Mouse (Mus musculus) heart, postnatal 0 days (tissue): ENCODE data around the gene Stk33. TPM values are rescaled to one million over a fixed set of nuclear protein-coding genes. Genes with fewer than 3 reads are reported as not detected.

Source experiments
- ATAC-seq: fragments of 200-750 bp; cut with Nextera tagmentation; 2 replicates; pipeline ENCODE4 v1.8.0; 2017; ENCODE audit warnings: low read depth, moderate number of reproducible peaks, moderate library complexity; ENCODE audit not compliant: insufficient read depth
- DNase-seq: peaks from one replicate; pipeline ENCODE4 v3.0.0-alpha.2; 2016; ENCODE audit warnings: low spot score
- H3K27ac ChIP-seq: fragments of 300-500 bp; sonication (generic); 2 replicates; pipeline ENCODE4 v1.5.1; 2014; ENCODE audit warnings: low read depth, mild to moderate bottlenecking
- H3K27me3 ChIP-seq: fragments of 300-500 bp; sonication (generic); 2 replicates; pipeline ENCODE4 v1.6.1; 2014; ENCODE audit warnings: low read length, mixed read lengths; ENCODE audit not compliant: control insufficient read depth, insufficient read depth
- H3K36me3 ChIP-seq: fragments of 300-500 bp; sonication (generic); replicated peaks from 2 replicates; pipeline ENCODE4 v1.6.1; 2014; ENCODE audit warnings: low read length, mixed read lengths; ENCODE audit not compliant: control insufficient read depth, insufficient read depth
- H3K4me1 ChIP-seq: fragments of 300-500 bp; sonication (generic); 2 replicates; pipeline ENCODE4 v1.6.1; 2014; ENCODE audit warnings: antibody characterized with exemption; ENCODE audit not compliant: control insufficient read depth, insufficient read depth
- H3K4me2 ChIP-seq: fragments of 300-500 bp; sonication (generic); 2 replicates; pipeline ENCODE4 v1.6.1; 2014; ENCODE audit warnings: low read depth, mild to moderate bottlenecking, low read length, moderate library complexity
- H3K4me3 ChIP-seq: fragments of 300-500 bp; sonication (generic); 2 replicates; pipeline ENCODE4 v1.5.1; 2014; ENCODE audit warnings: low read depth, low read length
- H3K9ac ChIP-seq: fragments of 300-500 bp; sonication (generic); replicated peaks from 2 replicates; pipeline ENCODE4 v1.6.1; 2014; ENCODE audit warnings: low read depth, low read length, mixed read lengths
- H3K9me3 ChIP-seq: fragments of 300-500 bp; sonication (generic); replicated peaks from 2 replicates; pipeline ENCODE4 v1.6.1; 2016; ENCODE audit warnings: low read length; ENCODE audit not compliant: control insufficient read depth
- CTCF ChIP-seq: IDR thresholded peaks from 2 replicates; pipeline ENCODE4 v1.5.1; 2016; ENCODE audit warnings: antibody characterized with exemption, control low read depth, low read depth
- EP300 ChIP-seq: IDR thresholded peaks from 2 replicates; pipeline ENCODE4 v1.6.1; 2016; ENCODE audit warnings: antibody characterized with exemption, low read depth
- WGBS: fragments of 180-500 bp; shearing (Covaris S2); extraction: QIAGEN DNeasy Blood & Tissue Kit; methylation state at CpG from one replicate; pipeline ENCODE4 v1.1.7; 2014; 5-methylcytosine and 5-hydroxymethylcytosine counted together
- polyA plus RNA-seq: library from polyadenylated mRNA; unstranded; fragments of >200 nt; fragmentation: Nextera tagmentation; extraction: Ambion mirVana; gene quantifications from 2 replicates; pipeline ENCODE4 v1.2.1, GENCODE M21; 2015
- total RNA-seq: library from RNA; depleted of rRNA; stranded (reverse); fragments of >200 nt; gene quantifications from 2 replicates; pipeline ENCODE4 v1.2.3, GENCODE M21; 2014; ENCODE audit warnings: low replicate concordance

Gene Stk33
- total and polyA plus RNA-seq, 2 experiments from 2014 or later, result 0.22 TPM; not detected in 1

DNA sequence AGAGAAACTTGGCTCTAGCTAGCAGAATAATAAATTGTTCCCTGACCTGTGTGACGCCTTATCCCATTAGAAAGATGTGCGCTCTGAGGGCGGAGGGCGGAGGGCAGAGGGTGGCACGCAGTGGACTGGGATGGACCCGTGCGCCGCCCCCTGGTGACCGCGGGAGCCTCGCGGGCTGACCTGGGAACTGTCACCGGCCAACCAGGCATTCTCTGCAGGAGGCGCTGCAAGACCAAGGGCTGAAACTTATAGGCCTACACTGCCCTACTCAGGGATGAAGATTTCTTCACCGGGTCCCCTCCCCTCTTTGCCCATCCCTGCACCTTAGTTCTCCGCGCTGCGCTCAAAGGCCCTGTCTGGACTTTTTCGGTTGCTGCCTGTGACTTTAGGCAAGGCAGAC is 197.6 kb downstream of the Stk33 start:
- Histone ChIP-seq H3K4me1 (no peaks in the 10 kb centered on the region), H3K4me3 (no peak overlapping the region), H3K9me3 (no peaks in the 10 kb centered on the region), H3K4me2 (no peak overlapping the region), H3K27me3 (peaks cover 29% of the 10 kb centered on the region), H3K27ac (no peak overlapping the region), H3K9ac (no peak overlapping the region), H3K36me3 (no peaks in the 10 kb centered on the region)
- WGBS, result 12% methylated on average over 19 of the region's 19 CpGs
- peak; percentile 30 for TF ChIP-seq CTCF
- no peak for TF ChIP-seq EP300
- no peak for ATAC-seq
- no peak for DNase-seq

DNA sequence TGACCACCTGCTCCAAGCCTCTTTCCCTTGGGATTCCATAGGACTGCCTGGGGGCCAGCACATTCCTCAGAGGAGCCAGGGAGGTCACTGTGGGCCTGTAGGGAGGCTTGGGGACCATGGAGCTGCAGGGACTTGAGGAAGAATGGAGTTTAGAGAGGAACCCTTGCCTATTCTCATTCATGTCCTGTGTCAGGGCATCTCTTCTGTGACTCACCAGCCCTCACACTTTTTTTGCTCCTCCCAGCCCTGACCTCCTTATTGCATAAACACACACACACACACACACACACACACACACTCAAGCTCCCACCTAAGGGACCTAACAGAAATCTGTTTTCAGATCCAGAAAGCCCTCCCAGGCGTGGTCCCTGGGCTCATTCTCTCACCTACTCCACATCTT is 199.5 kb downstream of the Stk33 start:
- Histone ChIP-seq H3K9ac (no peak overlapping the region), H3K4me3 (no peak overlapping the region), H3K27me3 (peaks cover 25% of the 10 kb centered on the region; the same call in 1 of the 2 replicates), H3K27ac (no peak overlapping the region), H3K36me3 (no peaks in the 10 kb centered on the region), H3K9me3 (no peaks in the 10 kb centered on the region), H3K4me2 (no peak overlapping the region), H3K4me1 (no peaks in the 10 kb centered on the region)
- 61% methylated on average over 1 of the region's 1 CpGs for WGBS
- no peak for TF ChIP-seq CTCF
- TF ChIP-seq EP300, result no peak
- ATAC-seq (no peak), DNase-seq (no peak)

DNA sequence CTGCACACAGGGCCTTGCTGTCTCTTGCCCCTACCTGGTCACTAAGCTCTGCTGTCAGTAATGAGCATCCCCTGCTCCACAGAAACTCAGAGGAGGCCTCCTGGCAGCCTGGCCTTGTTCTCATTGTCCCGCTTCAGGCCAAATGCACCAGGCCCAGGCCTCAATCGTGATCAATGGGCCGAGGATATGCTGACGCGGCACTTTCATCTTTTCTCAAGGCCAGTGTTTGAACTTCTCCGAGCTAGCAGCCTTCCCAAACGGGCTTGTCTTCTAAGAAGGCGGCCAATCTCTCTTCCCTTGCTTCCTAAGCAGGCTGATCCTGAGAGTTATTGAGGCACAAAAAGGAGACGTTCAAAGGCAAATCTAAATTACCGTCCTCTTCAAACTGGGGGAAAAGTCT is 200.2 kb downstream of the Stk33 start:
- H3K4me2 ChIP-seq, result no peak overlapping the region
- no peak for TF ChIP-seq CTCF
- no peak for TF ChIP-seq EP300
- H3K4me3 ChIP-seq, result no peak overlapping the region
- no peaks in the 10 kb centered on the region for H3K36me3 ChIP-seq
- no peak for DNase-seq
- no peaks in the 10 kb centered on the region for H3K9me3 ChIP-seq
- no peak overlapping the region for H3K9ac ChIP-seq
- no peak overlapping the region for H3K27ac ChIP-seq
- no peaks in the 10 kb centered on the region for H3K4me1 ChIP-seq
- ATAC-seq, result no peak
- H3K27me3 ChIP-seq, result peaks cover 21% of the 10 kb centered on the region; the same call in 1 of the 2 replicates
- 82% methylated on average over 10 of the region's 10 CpGs for WGBS

DNA sequence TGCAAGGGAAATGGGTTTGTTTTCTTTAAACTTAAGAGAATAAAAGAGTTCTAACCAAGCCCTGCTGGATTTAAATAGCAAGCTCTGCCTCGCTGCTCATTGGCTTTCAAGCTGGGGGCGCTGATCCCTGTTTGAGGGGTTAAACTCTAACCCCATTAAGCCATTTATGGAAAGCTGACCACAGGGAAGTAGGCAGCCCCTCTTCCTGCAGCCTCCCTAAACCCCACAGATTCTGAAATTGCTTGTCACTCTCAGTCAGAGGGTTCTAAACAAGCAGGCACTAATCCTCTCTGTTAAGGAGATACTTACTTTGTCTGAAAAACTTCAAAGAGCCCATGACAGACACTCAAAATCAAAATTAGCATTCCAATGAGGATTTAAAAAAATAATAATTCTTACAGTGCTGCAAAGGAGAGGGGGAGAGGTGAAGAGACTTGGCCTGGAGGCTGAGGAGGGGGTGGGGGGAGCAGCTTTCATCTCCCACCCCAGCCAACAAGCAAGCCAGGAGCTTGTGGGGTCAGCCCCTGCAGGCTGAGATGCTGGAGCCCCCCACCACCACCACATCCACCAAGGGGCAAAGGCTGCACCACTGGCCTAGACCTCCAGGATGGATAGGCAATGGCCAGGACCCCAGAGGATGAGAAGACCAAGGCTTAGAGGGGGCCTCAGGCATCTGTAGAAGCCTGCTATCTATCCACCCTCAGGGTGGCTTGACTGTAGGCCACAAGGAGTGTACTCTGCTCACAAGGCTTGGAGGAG is 203.8 kb downstream of the Stk33 start:
- ATAC-seq, result no peak
- Histone ChIP-seq H3K4me2 (no peak overlapping the region), H3K4me1 (no peaks in the 10 kb centered on the region), H3K4me3 (no peak overlapping the region), H3K27me3 (no peaks in the 10 kb centered on the region), H3K27ac (no peak overlapping the region), H3K9me3 (no peaks in the 10 kb centered on the region), H3K36me3 (no peaks in the 10 kb centered on the region), H3K9ac (no peak overlapping the region)
- WGBS, result 41% methylated on average over 2 of the region's 2 CpGs
- no peak for DNase-seq
- TF ChIP-seq CTCF, result no peak
- no peak for TF ChIP-seq EP300

DNA sequence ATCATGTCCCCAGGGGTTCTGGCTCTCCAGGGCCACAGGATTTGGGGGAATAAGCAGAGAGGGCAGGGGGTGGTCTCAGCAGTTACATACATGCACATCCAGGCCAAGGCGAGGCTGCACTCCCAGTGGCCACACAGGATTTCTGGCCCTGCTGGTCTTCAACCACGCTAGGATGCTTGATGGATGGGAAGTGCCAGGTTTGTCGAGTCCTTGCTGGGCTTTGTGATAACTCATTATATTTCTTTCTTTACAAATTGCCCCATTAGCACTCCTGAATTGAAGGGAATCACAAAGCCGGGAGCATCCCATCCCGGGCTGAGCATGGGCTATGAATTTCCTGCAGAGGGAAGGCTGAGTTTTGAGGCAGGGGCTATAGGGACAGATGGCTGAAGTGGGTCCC is 204.4 kb downstream of the Stk33 start:
- no peak overlapping the region for H3K4me2 ChIP-seq
- DNase-seq (no peak), ATAC-seq (no peak)
- H3K4me3 ChIP-seq, result no peak overlapping the region
- TF ChIP-seq CTCF (no peak), EP300 (no peak)
- no peaks in the 10 kb centered on the region for H3K4me1 ChIP-seq
- H3K27ac ChIP-seq, result no peak overlapping the region
- no peak overlapping the region for H3K9ac ChIP-seq
- H3K9me3 ChIP-seq, result no peaks in the 10 kb centered on the region
- 47% methylated on average over 5 of the region's 5 CpGs for WGBS
- H3K27me3 ChIP-seq, result no peaks in the 10 kb centered on the region
- H3K36me3 ChIP-seq, result no peaks in the 10 kb centered on the region

DNA sequence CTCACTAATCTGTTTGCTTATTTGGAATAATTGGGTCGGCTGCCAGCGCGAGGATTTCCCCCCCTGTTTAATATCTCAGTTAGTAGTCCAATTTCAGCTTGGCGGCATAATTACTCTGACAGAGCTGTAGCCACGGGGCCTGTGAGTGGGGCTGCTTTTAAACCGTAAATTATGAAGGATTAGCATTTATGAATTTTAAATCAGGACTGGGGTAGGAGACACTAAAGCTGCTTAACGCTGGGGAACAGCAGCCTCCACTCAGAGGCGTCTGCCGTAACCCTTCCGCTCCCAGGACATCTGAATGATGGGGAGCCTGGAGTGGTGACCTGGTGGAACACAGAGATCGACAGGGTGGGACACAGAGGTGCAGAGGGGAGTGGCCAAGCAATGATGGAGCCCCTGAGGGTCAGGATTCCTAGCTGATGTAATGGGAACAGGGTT is 207.0 kb downstream of the Stk33 start:
- Histone ChIP-seq H3K9me3 (no peaks in the 10 kb centered on the region), H3K9ac (no peak overlapping the region), H3K27me3 (no peaks in the 10 kb centered on the region), H3K4me1 (no peaks in the 10 kb centered on the region), H3K27ac (no peak overlapping the region), H3K4me3 (no peak overlapping the region), H3K4me2 (no peak overlapping the region), H3K36me3 (no peaks in the 10 kb centered on the region)
- WGBS, result 68% methylated on average over 11 of the region's 11 CpGs
- no peak for DNase-seq
- no peak for TF ChIP-seq CTCF
- no peak for TF ChIP-seq EP300
- no peak for ATAC-seq
